Mouse (Mus musculus) CH12.LX (cell line): ENCODE results near the gene Nrg3.

Source experiments
- CHD1 ChIP-seq: IDR thresholded peaks from 2 replicates; pipeline ENCODE4 v1.6.1; 2012; ENCODE audit warnings: low read depth, low read length, improper control_type of control experiment, inconsistent platforms
- CTCF ChIP-seq, 2 experiments: IDR thresholded peaks in 1 of 2; conservative IDR thresholded peaks in 1 of 2; 2 replicates each; pipeline ENCODE4 v1.5.1; 2011 to 2012; ENCODE audit warnings: low read depth in 2 of 2, low read length in 2 of 2, improper control_type of control experiment in 1 of 2, inconsistent platforms in 1 of 2, mild to moderate bottlenecking in 1 of 2, moderate library complexity in 1 of 2
- EP300 ChIP-seq: IDR thresholded peaks from 2 replicates; pipeline ENCODE4 v1.6.1; 2011; ENCODE audit warnings: low read length, improper control_type of control experiment
- GABPA ChIP-seq: IDR thresholded peaks from 2 replicates; pipeline ENCODE4 v1.6.1; 2012; ENCODE audit warnings: low read depth, low read length, improper control_type of control experiment, inconsistent platforms; ENCODE audit not compliant: insufficient replicate concordance
- KAT2A ChIP-seq: IDR thresholded peaks from 2 replicates; pipeline ENCODE4 v1.6.1; 2012; ENCODE audit warnings: low read length, improper control_type of control experiment, inconsistent platforms; ENCODE audit not compliant: insufficient replicate concordance
- POLR2A ChIP-seq: IDR thresholded peaks from 2 replicates; pipeline ENCODE4 v1.6.1; 2011; ENCODE audit warnings: low read depth, mild to moderate bottlenecking, improper control_type of control experiment, low read length
- POLR2AphosphoS2 ChIP-seq: IDR thresholded peaks from 2 replicates; pipeline ENCODE4 v1.6.1; 2011; ENCODE audit warnings: low read depth, low read length, improper control_type of control experiment
- RCOR1 ChIP-seq: conservative IDR thresholded peaks from 2 replicates; pipeline ENCODE4 v1.6.1; 2012; ENCODE audit warnings: low read depth, mild to moderate bottlenecking, inconsistent platforms, low read length, improper control_type of control experiment
- ZC3H11A ChIP-seq: IDR thresholded peaks from 2 replicates; pipeline ENCODE4 v1.6.1; 2012; ENCODE audit warnings: low read depth, mild to moderate bottlenecking, inconsistent platforms, low read length, improper control_type of control experiment

- TF ChIP-seq CTCF (conservative IDR thresholded peaks at IDR 0.05 in 1 of 2, IDR thresholded peaks at IDR 0.05 in 1 of 2; ENCODE audit: low read depth in 2 of 2, low read length in 2 of 2), result no peak
- no peak for TF ChIP-seq POLR2A
- no peak for TF ChIP-seq POLR2AphosphoS2
- no peak for TF ChIP-seq GABPA
- no peak for TF ChIP-seq CHD1
- TF ChIP-seq RCOR1, result no peak
- TF ChIP-seq ZC3H11A, result no peak
- no peak for TF ChIP-seq KAT2A
- TF ChIP-seq EP300, result no peak
These were observed 963.9 kb downstream of the Nrg3 start for GRCm38 (mm10) chr14:38509016-38509415.
